Mouse (Mus musculus): ENCODE measurements around the gene Tmco3.
"Not testable (repeated sequence)": the region's sequence is repeated elsewhere in the genome, so short reads cannot be mapped to it uniquely, and the experiment has no call there.

Tmco3 gene

DNA sequence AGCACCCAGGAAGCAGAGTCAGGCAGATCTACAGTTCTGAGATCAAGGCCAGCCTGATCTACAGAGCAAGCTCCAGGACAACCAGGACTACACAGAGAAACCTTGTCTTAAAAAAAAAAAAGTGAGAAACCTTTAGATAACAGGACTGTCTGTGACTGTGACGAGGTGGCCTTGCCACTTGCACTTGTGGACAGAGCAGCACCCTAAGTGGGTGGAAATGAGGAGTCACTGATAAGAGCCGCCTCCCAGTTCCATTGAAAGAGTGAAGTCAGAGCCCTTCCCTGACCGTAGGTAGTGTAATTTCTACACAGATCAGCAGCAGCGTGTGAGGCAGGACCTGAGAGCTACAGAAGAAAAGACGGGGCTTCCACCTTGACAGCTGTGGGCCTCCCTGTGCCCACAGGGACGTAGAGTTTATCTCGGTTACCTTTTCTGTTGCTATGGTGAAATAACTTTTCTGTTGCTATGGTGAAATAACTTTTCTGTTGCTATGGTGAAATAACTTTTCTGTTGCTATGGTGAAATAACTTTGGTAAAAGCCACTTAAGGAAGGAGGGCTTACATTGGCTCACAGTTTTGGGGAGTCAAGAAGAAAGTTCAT, 18.4 kb downstream of the Tmco3 start:
- no peak for DNase-seq (ENCODE audit: low spot score in 2 of 2)

DNA sequence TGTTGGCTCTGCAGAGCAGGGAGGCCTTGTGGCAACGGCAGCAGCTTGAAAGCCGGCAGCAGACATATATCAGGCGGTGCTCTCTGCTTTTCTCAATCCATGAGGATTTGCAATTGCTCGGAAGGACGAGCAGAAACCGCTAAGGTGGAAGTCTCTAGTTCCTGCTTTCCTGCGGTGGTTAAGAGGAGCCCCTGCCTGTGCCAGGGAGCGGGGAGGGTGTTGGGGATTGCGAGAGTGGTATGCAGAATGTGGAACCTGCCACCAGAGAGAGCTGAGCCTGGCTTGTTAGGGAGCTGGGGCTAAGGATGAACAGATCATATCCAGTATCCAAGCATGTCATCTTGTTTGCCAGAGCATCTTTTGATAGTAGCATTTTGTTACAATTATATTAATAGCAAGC, 18.9 kb downstream of the Tmco3 start:
- DNase-seq (ENCODE audit: low spot score in 2 of 2): no peak

DNA sequence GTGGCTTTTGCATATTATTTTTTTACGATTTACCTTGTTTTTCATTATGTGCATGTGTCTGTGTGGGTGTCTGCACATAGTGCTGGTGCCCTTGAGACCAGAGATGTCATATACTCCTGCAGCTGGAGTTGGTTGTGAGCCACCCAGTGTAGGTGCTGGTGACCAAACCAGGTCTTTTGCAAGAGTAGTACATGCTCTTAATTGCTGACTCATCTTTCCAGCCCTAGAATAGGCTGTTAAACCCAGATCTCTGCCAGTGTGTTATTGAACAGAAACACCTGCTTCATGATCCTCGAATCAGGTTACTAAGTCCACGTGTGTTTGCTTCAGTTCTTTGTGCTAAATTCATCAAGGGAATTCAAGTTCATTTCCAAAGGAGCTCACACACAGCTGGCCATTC, 26.9 kb downstream of the Tmco3 start:
- DNase-seq (ENCODE audit: low spot score in 2 of 2): no peak

DNA sequence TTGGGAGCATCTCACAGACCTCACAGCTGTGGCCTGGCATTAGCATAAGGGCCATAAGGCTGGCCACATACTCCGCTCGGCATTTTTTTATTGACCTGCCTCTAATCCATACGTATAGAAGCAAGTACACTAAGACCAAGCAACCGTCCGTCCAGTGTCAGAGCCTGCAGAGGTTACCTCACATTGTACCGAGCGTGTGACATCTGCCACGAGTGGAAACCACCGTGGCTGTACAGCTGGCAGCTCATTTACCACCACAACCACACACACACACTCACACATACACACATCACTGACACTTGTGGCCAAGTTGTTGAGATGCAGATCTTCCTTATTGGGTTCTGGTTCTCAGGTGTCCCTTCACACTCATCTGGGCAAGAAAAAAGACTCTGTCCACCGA, 28.7 kb downstream of the Tmco3 start:
- no peak for DNase-seq (ENCODE audit: low spot score in 2 of 2)

DNA sequence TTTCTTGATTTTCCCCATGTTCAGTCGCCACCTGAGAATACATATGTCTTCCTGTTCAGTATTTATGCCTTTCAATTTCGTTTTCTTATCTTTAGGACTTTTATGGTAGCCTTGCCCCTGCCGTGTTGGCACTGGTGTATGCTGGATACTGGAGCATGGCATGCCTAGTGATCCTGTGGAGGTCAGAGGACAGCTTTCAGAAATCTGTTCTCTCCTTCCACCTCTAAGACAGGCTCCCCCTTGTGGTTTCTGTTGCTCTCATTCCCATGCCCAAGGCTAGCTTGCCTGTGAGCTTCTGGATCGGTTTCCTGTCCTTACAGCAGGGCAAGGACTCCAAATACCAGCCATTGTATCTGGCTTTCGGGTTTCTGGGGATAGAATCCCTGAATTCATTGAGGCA, 38.6 kb downstream of the Tmco3 start:
- no peak for DNase-seq (ENCODE audit: low spot score in 2 of 2)

DNA sequence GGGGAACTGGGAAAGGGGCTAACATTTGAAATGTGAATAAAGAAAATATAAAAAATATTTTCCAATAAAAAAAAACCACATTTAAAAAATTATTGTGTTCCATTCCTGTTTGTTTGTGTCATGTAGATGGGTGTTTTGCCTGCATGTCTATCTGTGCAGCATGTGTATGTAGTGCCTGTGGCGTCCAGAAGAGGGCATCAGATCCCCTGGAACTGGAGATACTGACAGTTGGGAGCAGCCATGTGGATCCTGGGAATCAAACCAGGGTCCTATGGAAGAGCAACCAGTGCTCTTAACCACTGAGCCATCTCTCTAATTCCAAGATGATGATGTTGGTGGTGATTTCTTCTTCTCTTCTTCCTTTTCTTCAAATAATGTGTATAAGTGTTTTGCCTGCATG, 46.7 kb downstream of the Tmco3 start:
- DNase-seq (ENCODE audit: low spot score in 2 of 2): no peak

DNA sequence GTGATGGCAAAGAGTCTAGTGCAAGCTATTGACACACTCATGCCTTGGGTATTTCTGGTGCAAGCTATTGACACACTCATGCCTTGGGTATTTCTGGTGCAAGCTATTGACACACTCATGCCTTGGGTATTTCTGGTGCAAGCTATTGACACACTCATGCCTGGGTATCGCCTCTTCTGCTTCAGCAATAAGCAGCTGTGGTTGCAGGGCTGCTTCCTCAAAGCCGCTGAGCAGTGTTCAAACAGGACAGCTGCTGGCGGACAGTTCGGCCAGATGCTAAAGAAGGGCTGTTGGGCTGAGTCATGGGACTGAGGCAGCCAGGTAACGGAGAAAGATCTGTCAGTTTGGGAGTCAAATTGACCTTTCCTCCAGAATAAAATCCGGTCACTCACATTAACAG, 49.3 kb downstream of the Tmco3 start:
- not testable (repeated sequence) for DNase-seq (ENCODE audit: low spot score in 2 of 2)

DNA sequence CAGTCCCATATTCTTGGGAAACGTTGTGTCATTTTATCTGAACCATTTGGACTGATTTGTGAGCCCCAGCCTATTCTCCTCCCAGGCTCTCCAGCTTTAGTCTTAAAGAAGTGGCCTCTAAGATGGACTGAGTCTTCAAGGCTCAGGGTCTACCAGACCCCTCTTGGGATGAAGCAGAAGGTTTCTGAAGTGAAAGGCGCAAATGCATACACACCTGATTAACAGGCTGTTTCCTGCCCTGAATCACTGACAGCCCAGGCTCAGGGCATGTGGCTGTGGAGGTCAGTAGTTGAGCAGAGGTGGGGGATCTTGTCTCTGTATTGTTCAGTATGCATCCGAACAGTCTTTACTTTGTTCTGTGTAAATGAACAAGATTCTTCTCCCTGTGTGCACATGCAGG, 49.7 kb downstream of the Tmco3 start:
- no peak for DNase-seq (ENCODE audit: low spot score in 2 of 2)

DNA sequence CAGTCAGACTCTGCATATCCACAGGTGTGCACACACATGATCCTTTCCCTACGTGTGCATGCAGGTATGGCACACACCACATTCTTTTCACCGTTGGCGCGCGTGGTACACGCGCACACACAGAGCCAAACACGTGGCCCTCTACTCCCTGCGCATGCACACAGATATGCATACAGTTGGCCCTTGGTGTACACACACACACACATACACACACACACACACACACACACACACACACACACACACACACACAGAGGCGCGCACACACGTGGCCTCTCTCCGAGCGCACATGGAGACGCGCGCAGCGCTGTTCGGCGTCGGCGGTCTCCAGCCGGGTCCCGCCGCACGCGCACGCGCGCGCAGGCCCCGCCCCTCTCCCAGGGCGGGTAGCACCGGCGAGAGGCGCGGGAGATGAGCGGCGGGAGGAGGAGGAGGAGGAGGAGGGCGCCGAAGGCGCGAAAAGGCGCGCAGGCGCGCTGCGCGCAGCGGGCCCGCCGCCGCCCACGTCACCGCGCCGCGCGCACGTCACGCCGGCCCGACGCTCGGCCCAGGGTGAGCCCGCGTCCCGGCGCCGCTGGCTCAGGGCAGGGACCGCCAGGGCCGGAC, 50.4 kb downstream of the Tmco3 start, which contains the start of gene Tfdp1:
Gene Tfdp1, plus strand, starts transcription at position 497 of the 606 bp plus-strand sequence.
- peak; percentile 72 to 73 for DNase-seq (ENCODE audit: low spot score in 2 of 2)

DNA sequence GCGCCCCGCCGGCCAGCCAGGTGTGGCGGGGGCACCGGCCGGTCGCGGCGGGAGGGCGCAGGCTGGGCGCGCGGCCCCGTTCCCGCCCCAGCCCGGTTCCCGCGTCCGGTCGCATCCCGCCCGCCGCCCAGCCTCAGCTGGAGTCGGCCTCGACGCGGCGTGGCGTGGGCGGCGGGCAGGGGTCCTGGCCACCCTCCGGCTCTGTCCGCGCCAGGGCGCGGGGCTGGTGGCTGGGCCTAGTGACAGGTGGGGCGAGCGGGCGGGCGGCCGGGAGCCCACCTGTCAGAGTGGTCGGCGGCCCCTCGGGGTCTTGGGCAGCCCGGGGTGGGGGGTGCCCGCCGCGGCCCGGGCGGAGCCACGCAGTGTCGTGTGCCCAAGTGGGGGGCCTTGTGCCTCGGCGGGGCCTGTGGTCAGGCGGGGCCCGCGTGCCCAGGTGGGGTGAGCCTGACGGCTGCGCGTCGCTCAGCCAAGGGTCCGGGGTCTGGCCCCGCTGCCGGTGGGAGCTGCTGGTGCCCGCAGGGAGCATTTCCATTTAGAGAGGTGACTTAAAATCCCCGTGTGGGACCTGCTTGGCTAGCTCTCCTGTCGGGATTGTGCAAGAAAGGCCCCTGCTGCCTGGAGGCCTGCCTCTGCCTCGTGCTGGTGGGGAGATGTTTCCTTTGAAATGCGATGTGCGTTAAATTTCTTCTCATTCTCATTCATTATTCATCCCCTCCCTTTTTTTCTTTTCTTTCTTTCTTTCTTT, 51.1 kb downstream of the Tmco3 start:
- no peak for DNase-seq (ENCODE audit: low spot score in 2 of 2)

DNA sequence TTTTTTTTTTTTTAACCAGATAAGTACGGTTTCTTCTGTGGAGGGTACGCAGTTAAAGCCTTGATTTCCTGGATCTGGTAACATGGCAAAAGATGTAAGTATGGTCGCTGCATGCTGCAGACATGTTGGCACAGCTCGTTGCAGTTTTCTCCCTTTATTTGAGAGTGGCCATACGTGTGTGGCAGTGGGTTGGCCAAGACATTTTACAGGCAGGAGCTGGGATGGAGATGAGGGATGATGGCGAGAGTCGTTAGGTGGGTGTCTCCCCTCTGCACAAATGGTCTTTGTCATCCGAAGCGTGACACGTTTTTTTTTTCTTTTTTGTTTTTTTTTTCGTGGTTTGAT, 51.6 kb downstream of the Tmco3 start:
- DNase-seq (ENCODE audit: low spot score in 2 of 2): no peak

DNA sequence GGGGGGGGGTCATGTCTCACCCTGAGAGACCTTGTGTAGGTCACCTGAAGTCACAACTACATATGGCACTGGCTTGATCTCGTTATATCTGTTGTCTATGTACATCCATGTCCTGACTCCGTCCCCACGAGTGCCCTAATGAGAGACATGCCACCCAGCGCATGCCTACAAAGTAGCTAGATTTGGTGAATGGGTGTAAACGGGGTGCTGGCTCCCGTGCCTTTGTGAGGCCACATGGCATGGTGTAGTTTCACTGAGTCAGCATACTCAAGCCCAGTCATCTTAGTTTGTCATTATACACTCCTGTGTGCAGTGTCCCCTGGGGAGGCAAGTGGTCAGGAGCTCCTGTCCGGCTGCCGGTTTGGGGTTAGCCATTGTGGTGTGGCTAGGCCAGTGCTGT, 52.7 kb downstream of the Tmco3 start:
- DNase-seq (ENCODE audit: low spot score in 2 of 2): no peak

DNA sequence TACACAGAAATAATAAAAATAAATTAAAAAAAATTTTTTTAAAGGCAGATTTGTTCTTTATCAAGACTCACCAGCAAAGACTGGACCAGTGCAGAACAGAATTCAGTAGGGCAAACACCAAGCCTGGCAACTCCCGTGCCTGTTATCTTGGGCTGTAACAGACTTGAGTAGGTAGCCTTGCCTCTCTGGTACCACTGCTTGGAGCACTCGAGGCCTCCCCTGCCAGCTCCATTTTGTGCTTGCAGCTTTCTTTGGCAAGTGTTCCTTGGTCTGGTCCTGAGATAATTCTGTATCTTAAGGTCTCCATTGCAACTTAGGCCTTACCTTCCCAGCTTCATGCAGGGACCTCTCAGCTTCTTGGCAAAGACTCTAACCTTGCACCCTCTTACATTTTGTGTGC, 54.4 kb downstream of the Tmco3 start:
- DNase-seq (ENCODE audit: low spot score in 2 of 2): no peak

DNA sequence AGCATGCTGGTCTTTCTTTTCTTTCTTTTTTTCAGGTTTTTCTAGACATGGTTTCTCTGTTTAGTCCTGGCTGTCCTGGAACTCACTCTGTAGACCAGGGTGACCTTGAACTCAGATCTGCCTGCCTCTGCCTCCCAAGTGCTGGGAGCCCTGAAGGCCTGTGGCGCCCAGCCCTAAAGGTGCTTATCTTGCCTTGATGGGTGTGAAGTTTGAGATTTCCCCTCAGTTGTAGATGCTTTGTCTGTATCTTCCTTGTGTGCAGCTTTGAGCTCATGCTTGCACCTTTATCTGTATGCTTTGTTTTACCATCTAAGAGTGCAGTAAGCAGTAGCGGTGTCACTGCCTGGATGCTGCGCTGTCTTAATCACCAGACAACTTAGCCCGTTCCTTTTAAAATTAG, 55.1 kb downstream of the Tmco3 start:
- DNase-seq (ENCODE audit: low spot score in 2 of 2): no peak

DNA sequence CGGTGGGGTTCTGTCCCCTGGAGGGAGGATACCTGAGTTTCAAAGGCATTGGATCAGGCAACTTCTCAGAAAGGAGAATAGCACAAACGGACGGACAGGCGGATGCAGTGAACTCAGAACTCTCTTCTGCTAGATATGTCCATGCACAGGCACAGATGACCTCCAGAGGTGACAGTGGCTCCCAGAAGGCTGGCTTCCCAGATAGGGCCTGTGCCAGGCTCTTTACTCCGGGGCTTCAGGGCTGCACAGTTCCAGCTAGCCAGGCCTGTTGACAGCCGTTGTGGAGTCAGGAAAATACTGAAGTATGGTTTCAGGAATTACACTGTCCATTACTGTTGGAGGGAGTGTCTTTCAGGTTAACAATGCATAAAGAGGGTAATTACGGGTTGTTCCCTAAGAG, 62.1 kb downstream of the Tmco3 start:
- no peak for DNase-seq (ENCODE audit: low spot score in 2 of 2)

DNA sequence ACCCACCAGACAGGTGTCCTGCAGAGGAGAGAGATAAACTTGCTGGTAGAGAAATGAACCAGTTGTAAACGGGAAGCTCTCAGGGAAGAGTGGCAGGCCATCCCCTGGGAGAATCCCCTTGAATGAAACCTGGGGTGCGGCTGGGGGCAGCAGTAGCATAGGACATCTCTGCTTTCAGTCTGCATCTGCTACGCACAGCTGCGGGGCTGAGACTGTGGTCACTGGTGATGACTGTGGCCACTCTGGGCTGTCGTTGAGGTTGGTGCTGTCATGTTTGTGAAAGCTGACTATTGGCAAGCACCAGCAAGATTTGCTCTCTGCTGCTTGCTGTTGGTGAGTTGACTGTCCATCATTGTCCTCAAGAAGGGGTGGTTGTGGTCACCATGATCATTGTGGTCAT, 63.6 kb downstream of the Tmco3 start:
- DNase-seq (ENCODE audit: low spot score in 2 of 2): no peak

DNA sequence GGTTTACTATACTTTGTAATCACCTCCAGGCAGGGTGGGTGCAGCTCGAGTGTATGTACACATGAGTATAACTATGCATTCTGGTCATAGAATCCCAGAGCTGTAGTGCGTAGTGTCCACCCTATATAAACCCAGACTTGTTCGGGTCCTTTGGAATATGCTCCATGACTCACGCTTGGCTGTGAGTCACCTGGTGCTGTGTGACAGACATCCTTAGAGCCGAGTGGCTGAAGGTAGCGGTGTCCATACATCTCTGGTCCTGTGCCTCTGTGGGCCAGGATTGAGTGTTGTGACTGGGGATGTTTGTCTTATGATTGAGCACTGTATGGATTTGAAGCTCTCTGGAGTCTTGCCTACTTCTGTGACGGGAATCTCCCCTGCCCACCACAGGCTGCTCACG, 64.6 kb downstream of the Tmco3 start:
- peak in 1 of 2 experiments; percentile 31 for DNase-seq (ENCODE audit: low spot score in 2 of 2)

DNA sequence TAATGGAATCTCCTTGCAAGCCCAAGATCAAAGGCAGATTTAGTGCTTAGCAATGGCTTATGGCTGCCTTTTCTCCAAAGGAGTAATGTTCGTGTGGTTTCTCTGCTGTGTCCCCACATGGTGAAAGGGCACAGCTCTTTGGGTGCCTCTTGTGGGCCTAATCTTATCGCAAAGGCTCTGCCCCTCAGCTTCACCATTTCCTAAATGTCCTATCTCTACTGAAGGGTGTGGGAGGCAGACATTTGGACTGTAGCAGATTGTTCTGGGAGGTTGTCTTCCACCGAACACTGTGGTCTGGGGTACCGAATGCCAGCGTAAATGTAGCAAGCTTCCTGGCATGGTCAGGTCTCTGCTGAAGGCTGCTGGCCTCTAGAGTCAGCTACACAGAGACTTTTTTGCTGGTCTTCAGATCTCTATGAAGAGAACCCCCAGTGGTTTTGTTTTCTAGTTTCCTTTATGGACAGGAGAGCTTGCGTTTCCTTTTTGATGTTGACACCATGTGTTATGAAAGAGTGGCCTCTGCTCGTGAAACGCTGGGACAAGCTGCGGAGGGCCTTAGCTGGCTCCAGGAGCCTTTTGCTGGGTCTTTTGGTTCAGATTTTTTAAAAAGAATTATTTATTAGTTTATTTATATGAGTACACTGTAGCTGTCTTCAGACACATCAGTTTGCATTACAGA, 65.3 kb downstream of the Tmco3 start:
- DNase-seq (ENCODE audit: low spot score in 2 of 2): no peak

DNA sequence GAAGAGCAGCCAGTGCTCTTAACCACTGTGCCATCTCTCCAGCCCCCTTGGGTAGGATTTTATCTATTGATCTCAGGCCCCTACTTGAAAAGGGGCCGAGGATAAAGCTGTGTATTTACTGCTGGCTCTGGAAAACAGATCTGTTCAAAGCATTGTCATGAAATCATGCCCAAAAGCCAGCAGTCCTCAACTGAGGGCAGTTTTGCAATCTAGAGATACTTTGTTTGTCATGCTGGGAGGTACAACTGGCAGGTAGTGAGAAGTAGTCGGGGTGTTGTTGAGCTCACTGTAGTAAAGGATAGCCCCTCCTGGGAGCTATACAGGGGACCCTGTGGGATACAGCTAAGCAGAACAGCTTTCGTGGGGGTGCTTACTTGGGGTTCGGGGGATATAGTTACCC, 65.9 kb downstream of the Tmco3 start:
- no peak for DNase-seq (ENCODE audit: low spot score in 2 of 2)

DNA sequence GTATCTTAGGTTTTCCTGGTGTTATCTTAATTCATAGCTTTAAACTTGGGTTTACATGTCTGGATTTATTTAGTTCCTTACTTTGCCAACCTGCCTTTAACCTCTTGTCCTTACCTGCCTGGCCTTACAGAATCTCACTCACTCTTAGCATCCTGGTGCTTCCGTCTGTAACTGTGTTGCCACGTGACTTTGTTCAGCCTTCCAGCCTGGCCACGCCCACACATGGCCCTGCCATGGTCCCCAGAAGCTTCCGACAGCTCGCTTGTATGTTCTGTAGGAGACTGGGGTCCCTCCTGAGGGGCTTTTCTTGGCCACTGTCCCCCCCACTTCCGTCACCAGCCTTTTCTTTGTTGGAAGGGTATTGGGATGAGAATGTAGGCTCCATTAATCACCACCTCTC, 68.2 kb downstream of the Tmco3 start:
- no peak for DNase-seq (ENCODE audit: low spot score in 2 of 2)

DNA sequence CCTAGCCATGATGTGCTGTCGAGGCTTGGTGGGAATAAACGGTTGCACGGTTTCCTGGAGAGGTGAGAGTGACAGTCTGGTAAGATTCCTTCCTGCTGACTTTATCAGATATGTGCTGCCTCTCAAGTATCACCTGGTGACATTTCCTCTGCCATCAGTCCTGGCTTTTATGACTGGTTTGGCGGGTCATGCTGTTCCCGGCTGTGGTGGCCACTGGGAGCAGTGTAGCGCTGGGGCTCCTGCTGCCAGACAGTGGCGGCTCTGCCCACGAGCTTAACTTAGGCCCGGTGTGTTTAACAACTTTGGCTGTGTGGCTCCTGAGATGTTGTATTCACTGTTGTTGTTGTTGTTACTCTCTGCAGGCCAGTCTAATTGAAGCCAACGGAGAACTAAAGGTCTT, 68.7 kb downstream of the Tmco3 start:
- no peak for DNase-seq (ENCODE audit: low spot score in 2 of 2)

DNA sequence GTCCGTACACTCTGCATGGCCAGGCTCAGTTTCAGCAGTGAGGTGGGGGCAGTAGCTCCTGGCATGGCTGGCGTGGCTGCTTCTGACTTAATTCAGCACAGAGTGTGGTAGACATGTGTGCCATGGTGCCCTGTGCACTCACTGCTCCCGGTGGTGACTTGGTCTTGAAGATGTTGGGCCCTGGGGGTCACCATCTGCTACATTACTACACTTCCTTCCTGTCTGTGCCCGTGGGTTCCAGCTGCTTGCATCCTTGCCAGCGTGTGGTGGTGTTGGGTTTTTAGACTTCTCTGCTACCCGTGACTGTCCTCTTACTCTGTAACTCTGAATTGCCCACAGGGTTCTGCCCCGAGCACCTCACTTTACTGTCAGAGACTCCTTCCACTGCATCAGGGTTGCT, 72.2 kb downstream of the Tmco3 start:
- no peak for DNase-seq (ENCODE audit: low spot score in 2 of 2)

DNA sequence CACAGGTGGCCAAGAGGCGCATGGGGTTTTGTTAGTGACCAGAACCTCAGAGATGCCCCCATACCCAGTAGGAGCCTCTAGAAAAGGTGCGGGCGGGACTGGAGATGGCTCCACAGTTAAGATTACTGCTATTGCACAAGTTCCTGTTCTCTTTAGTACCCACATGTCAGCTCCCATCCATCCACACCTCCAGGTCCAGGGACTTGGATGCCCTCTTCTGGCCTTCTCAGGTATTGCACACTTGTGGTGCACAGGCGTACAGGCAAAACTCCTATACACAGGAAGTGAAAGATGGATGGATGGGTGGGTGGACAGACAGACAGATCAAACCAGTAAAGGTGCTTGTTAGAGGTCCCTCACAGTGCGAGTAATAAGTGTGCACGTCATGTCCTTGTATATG, 73.9 kb downstream of the Tmco3 start:
- no peak for DNase-seq (ENCODE audit: low spot score in 2 of 2)

Data from right cerebral cortex, adult 2 months (tissue).